ENCODE assay signal across 10 mouse cellular contexts in the genomic region with DNA sequence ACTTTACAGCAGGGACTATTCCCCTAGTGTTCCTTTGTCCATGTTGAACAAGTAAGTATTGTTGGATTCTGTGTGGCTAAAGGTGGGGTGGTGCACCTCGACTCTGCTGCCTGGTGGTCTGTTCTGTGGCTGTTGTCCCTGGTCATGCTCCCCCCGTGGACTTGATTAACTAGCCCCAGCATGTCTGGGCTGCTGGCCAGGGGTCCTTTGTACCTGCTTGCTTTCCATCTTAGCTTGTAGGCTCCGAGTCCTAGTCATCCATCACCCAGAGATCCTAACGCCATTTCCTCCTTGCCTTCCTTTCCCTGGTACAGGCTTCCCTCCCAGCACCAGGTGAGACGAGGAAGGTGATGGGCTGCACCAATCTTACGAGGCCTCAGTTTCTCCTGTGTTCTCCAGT. TPM values are rescaled to one million over a fixed set of nuclear protein-coding genes. Genes with fewer than 3 reads are reported as not detected.
DNase-seq lines count a peak whose midpoint lies in the region; ATAC-seq and TF ChIP-seq lines count a peak whose summit lies in the region.
"Had no signal": no experiment of that assay in that cellular context is flagged by ENCODE, and none has a peak within 500 bp of the region (broad histone marks: within the 10 kb centered on the region; RNA-seq: fewer than 3 reads in every experiment).

No protein-coding gene starts in this region.

- no peaks in the 10 kb centered on the region for H3K36me3 ChIP-seq in kidney, adult 2 months (ENCODE audit: control insufficient read depth, insufficient read depth, low read length)
- no peaks in the 10 kb centered on the region for H3K36me3 ChIP-seq in embryonic facial prominence, embryonic 12.5 days
- H3K36me3 ChIP-seq in hindbrain, embryonic 10.5 days: no peaks in the 10 kb centered on the region

- ATAC-seq in embryonic facial prominence, embryonic 12.5 days (ENCODE audit: insufficient number of reproducible peaks, insufficient read depth, low FRiP score, low TSS enrichment): no peak
- no peak for ATAC-seq in erythroid progenitor cell, adult 5-6 weeks (replicated peaks; ENCODE audit: low FRiP score, poor library complexity, severe bottlenecking)
- ATAC-seq in monocyte, adult 5-6 weeks (replicated peaks; ENCODE audit: insufficient number of reproducible peaks, low FRiP score, low TSS enrichment, poor library complexity, severe bottlenecking): no peak

- H3K27ac ChIP-seq in kidney, adult 2 months (ENCODE audit: insufficient read depth, low read depth, low read length): no peak overlapping the region
- peak overlapping the region; percentile 70 for H3K27ac ChIP-seq in embryonic facial prominence, embryonic 12.5 days
- no peak overlapping the region for H3K27ac ChIP-seq in hindbrain, embryonic 10.5 days

- H3K4me2 ChIP-seq in embryonic facial prominence, embryonic 12.5 days (replicated peaks): peak overlapping the region; percentile 85

- H3K4me1 ChIP-seq in kidney, adult 2 months (ENCODE audit: control insufficient read depth, insufficient read depth, low read length): no peaks in the 10 kb centered on the region
- peaks cover 32% of the 10 kb centered on the region; the same call in 1 of the 2 replicates for H3K4me1 ChIP-seq in embryonic facial prominence, embryonic 12.5 days
- peaks cover 26% of the 10 kb centered on the region for H3K4me1 ChIP-seq in hindbrain, embryonic 10.5 days (replicated peaks)

- H3K9me3 ChIP-seq in embryonic facial prominence, embryonic 12.5 days: no peaks in the 10 kb centered on the region
- H3K9me3 ChIP-seq in hindbrain, embryonic 10.5 days: no peaks in the 10 kb centered on the region

- no peaks in the 10 kb centered on the region for H3K27me3 ChIP-seq in kidney, adult 2 months (replicated peaks; ENCODE audit: control insufficient read depth, insufficient read depth, low read length)
- H3K27me3 ChIP-seq in embryonic facial prominence, embryonic 12.5 days: peaks cover 8% of the 10 kb centered on the region; the same call in 1 of the 2 replicates
- H3K27me3 ChIP-seq in hindbrain, embryonic 10.5 days (ENCODE audit: insufficient read depth, poor library complexity, severe bottlenecking): peaks cover 49% of the 10 kb centered on the region

- TF ChIP-seq CTCF in kidney, adult 2 months (conservative IDR thresholded peaks at IDR 0.05; ENCODE audit: insufficient read depth, insufficient read length, low read depth, low read length): no peak

- no peak overlapping the region for H3K9ac ChIP-seq in embryonic facial prominence, embryonic 12.5 days

- WGBS in kidney, adult 2 months: 61% methylated on average over 6 of the region's 6 CpGs
- WGBS in embryonic facial prominence, embryonic 12.5 days: 49% methylated on average over 6 of the region's 6 CpGs
- 75% methylated on average over 6 of the region's 6 CpGs for WGBS in hindbrain, embryonic 10.5 days

- no peak for DNase-seq in kidney, adult 2 months
- no peak for DNase-seq in kidney, adult 18-20 months
- DNase-seq in hindbrain, embryonic 10.5 days (ENCODE audit: low spot score): no peak
- peak; percentile 18 for DNase-seq in lung, postnatal 36 days
- no peak for DNase-seq in cerebellum, adult 11-12 months
- DNase-seq: cerebellum, adult 8-10 months had no signal

- peak overlapping the region; percentile 7 for H3K4me3 ChIP-seq in kidney, adult 2 months (ENCODE audit: insufficient read depth, low read depth, low read length)
- H3K4me3 ChIP-seq in embryonic facial prominence, embryonic 12.5 days: peak overlapping the region; percentile 67
- H3K4me3 ChIP-seq in hindbrain, embryonic 10.5 days: peak overlapping the region; percentile 65

- TF ChIP-seq POLR2A in kidney, adult 2 months (IDR thresholded peaks at IDR 0.05; ENCODE audit: low read depth, low read length): no peak

RNA-seq across cellular contexts. Expression of a gene that starts 1.7 kb away (rescaled TPM):
- polyA plus RNA-seq in kidney, adult 2 months (2012; rRNA removed): 17.1 and 17.4 TPM in 2 replicates
- 52.0 and 55.0 TPM in 2 replicates for polyA plus RNA-seq in embryonic facial prominence, embryonic 12.5 days (2016; fragmentation: Nextera tagmentation; extraction: Ambion mirVana)
- 26.1 and 27.4 TPM in 2 replicates for polyA plus RNA-seq in hindbrain, embryonic 10.5 days (2016; fragmentation: Nextera tagmentation; extraction: Ambion mirVana)
- 0.72 and 2.1 TPM in 2 replicates for total RNA-seq in erythroid progenitor cell, adult 5-6 weeks (2015; ENCODE audit: low replicate concordance)
- total RNA-seq in erythroid progenitor cell, adult 5-6 weeks (2017; ENCODE audit: low replicate concordance): 0.45 and 0.51 TPM in 2 replicates
- total RNA-seq in monocyte, adult 5-6 weeks (2017): 5.6 to 8.8 TPM (median 8.5 TPM) in 3 replicates
- total RNA-seq: CH12.LX had no signal

Comparison
In these comparisons a context has a peak if more than half of its experiments do, and no peak if none do; other contexts are left out.
1. H3K4me3 ChIP-seq: peak in every context shown above with its lines; median percentile 67 in embryonic facial prominence, embryonic 12.5 days; 65 in hindbrain, embryonic 10.5 days; 7 in kidney, adult 2 months.